In genomic region chr12:38356386-38356785, GRCm38 (mm10) we compare ENCODE assay signal across 25 mouse cellular contexts.
DNase-seq lines count a peak whose midpoint lies in the region.
"Had no signal": no experiment of that assay in that cellular context is flagged by ENCODE, and none has a peak within 500 bp of the region (broad histone marks: within the 10 kb centered on the region; RNA-seq: fewer than 3 reads in every experiment).

No protein-coding gene starts in this region.

- no peaks in the 10 kb centered on the region for H3K27me3 ChIP-seq in hindbrain, embryonic 10.5 days (ENCODE audit: insufficient read depth, poor library complexity, severe bottlenecking)
- H3K27me3 ChIP-seq: embryonic facial prominence, embryonic 13.5 days; forebrain, embryonic 15.5 days; hindbrain, embryonic 15.5 days; intestine, embryonic 15.5 days; limb, embryonic 12.5 days; liver, embryonic 12.5 days; megakaryocyte, embryonic 14.5 days; neural tube, embryonic 13.5 days; Patski had no signal

- H3K4me3 ChIP-seq in hindbrain, embryonic 10.5 days: no peak overlapping the region
- H3K4me3 ChIP-seq: embryonic facial prominence, embryonic 13.5 days; forebrain, embryonic 15.5 days; hindbrain, embryonic 15.5 days; intestine, embryonic 15.5 days; limb, embryonic 12.5 days; liver, embryonic 12.5 days; megakaryocyte, embryonic 14.5 days; neural tube, embryonic 13.5 days had no signal

- H3K4me1 ChIP-seq in hindbrain, embryonic 10.5 days (replicated peaks): no peaks in the 10 kb centered on the region
- H3K4me1 ChIP-seq: embryonic facial prominence, embryonic 13.5 days; forebrain, embryonic 15.5 days; hindbrain, embryonic 15.5 days; intestine, embryonic 15.5 days; limb, embryonic 12.5 days; liver, embryonic 12.5 days; megakaryocyte, embryonic 14.5 days; neural tube, embryonic 13.5 days had no signal

- WGBS in hindbrain, embryonic 10.5 days: 85% methylated on average over 1 of the region's 1 CpGs

- DNase-seq in cerebellum, adult 9-10 months: peak; percentile 33
- no peak for DNase-seq in cerebellum, adult 8-10 months
- peak; percentile 27 to 65 for DNase-seq in layer of hippocampus, adult 18-20 months (ENCODE audit: low spot score in 2 of 2)
- DNase-seq in layer of hippocampus, postnatal 25 days (ENCODE audit: extremely low spot score in 1 of 2, low spot score in 1 of 2): no peak
- DNase-seq in layer of hippocampus, postnatal 36 days: peak; percentile 18 to 21
- DNase-seq in telencephalon, adult 2 months (ENCODE audit: low read depth, low spot score): peak; percentile 89
- no peak for DNase-seq in hindbrain, embryonic 10.5 days (ENCODE audit: low spot score)
- DNase-seq: adrenal gland, postnatal 10 days; cerebellum, adult 11-12 months; gastrocnemius, postnatal 14 days; heart, adult 18-20 months; heart, postnatal 36 days; lung, adult 2 months; midbrain, embryonic 14.5 days; thymus, postnatal 14 days had no signal

- no peaks in the 10 kb centered on the region for H3K36me3 ChIP-seq in hindbrain, embryonic 10.5 days
- H3K36me3 ChIP-seq: embryonic facial prominence, embryonic 13.5 days; forebrain, embryonic 15.5 days; hindbrain, embryonic 15.5 days; intestine, embryonic 15.5 days; limb, embryonic 12.5 days; liver, embryonic 12.5 days; neural tube, embryonic 13.5 days had no signal

- no peaks in the 10 kb centered on the region for H3K9me3 ChIP-seq in hindbrain, embryonic 10.5 days
- H3K9me3 ChIP-seq: embryonic facial prominence, embryonic 13.5 days; forebrain, embryonic 15.5 days; hindbrain, embryonic 15.5 days; intestine, embryonic 15.5 days; limb, embryonic 12.5 days; liver, embryonic 12.5 days; megakaryocyte, embryonic 14.5 days had no signal

- no peak overlapping the region for H3K27ac ChIP-seq in hindbrain, embryonic 10.5 days
- H3K27ac ChIP-seq: embryonic facial prominence, embryonic 13.5 days; forebrain, embryonic 15.5 days; hindbrain, embryonic 15.5 days; intestine, embryonic 15.5 days; kidney, postnatal 0 days; limb, embryonic 12.5 days; liver, embryonic 12.5 days; neural tube, embryonic 13.5 days had no signal

Comparison
In these comparisons a context has a peak if more than half of its experiments do, and no peak if none do; other contexts are left out.
1. DNase-seq: peak in cerebellum, adult 9-10 months (single experiment), layer of hippocampus, adult 18-20 months (2 of 2), layer of hippocampus, postnatal 36 days (2 of 2) and telencephalon, adult 2 months (single experiment); none in cerebellum, adult 8-10 months (single experiment), layer of hippocampus, postnatal 25 days (0 of 2) and hindbrain, embryonic 10.5 days (single experiment).